Mouse (Mus musculus) urinary bladder, postnatal 4 days (tissue): ENCODE measurements around the gene Tmem229a.

Experiments used
- DNase-seq, 2 experiments: peaks; one replicate each; pipeline ENCODE4 v3.0.0; 2021 to 2022; ENCODE audit warnings: low spot score in 2 of 2

Gene Tmem229a

DNA sequence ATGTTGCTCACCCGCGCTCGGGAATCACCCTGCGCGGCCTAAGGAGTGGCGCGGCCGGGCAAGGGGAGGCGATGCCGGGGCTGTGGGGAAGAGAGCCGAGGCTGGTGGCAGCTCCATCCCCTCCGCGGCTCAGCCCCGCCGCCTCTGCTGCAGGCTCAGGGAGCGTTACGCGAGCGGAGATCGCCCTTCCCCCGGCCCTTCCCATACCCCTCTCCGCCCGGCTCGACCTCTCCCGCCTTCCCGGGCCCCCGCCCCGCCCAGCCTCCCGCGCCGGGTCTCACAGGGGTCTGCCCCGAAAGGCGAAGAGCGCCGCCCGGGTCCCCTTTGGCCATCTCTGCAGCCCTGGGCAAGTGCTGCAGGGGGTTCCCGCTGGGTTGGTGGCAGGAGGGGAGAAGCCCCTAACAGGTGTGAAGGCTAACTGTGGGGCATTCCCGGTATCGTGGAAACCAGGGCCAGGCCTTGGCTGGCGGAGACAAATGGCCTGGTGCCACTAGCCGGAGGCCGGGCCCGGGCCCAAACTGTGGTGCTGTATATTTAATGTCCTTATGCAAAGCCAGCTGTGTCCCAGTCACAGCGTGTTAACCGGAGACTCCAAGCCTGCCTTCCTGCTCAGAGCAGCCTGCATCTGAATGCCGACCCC lies at the start of gene Tmem229a:
Tmem229a (minus strand) TSS at position 352 of the 640 bp plus-strand sequence.
- peak; percentile 20 to 61 for DNase-seq

GRCm38 (mm10) chr6:24993754-24994153 lies 37.7 kb upstream of the Tmem229a start:
- DNase-seq, result no peak

GRCm38 (mm10) chr6:24989836-24990235 lies 33.7 kb upstream of the Tmem229a start:
- no peak for DNase-seq

DNA sequence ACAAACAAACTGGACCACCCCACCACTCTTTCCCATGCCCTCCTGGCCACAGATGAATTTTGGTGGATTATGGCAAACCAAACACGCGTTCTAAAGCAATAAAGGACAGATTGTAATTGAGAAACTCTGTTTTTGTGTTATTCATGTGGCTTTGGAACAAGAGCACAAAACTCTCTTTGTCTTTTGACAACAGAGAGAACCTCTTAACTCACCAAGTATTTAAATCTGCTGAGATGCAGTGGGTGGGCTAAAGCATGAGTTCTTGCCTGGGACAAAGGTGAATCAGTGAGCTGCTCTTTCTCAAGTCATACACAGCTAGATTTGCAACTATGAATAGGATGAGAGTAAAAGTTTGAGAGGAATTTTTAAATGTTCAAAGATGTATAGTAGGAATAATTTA lies 20.1 kb upstream of the Tmem229a start:
- DNase-seq, result no peak

- no peak for DNase-seq
Measured at GRCm38 (mm10) chr6:24968471-24969223, 12.6 kb upstream of the Tmem229a start.

DNA sequence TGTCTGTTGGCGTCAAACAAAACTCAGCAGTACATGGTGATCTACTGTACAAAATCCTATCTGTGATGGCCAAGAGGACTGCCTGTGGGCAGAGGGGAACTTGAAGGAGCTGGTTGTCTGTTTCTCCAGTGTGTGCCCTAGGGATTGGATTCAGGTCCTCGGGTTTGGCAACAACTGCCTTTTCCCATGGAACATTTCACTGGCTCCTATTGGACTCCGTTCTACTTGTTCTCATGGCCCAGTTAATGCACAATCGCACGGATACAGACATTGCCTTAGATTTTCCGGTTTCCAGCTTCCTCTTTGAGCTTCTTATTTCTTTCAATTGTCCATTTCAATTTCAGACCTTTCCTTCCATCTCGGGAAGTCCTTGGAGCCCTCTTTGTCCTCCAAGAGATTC lies 11.6 kb upstream of the Tmem229a start:
- no peak for DNase-seq

- DNase-seq, result no peak
Measured at GRCm38 (mm10) chr6:24966010-24966682, 10.0 kb upstream of the Tmem229a start.

DNA sequence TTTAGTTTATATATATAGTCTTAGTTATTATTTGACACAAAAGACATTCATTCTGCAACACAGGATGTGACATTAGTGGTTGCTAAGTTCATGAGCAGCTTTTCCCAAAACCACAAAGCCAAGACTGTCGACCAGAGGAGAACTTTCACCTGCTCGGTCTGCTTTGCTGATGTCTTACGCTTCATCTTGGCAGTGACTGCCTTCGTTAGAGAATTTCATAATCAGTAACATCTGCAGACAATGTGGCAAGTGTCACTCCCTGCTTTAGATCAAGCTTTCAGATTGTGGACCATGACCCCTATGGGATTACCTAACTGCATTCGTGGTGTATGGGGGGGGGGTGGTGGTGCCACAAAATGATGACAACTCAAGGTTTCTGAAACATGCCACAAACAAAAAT lies 7.7 kb upstream of the Tmem229a start:
- no peak for DNase-seq

- no peak for DNase-seq
Measured at GRCm38 (mm10) chr6:24956586-24956973, 483 bp upstream of the Tmem229a start.

DNA sequence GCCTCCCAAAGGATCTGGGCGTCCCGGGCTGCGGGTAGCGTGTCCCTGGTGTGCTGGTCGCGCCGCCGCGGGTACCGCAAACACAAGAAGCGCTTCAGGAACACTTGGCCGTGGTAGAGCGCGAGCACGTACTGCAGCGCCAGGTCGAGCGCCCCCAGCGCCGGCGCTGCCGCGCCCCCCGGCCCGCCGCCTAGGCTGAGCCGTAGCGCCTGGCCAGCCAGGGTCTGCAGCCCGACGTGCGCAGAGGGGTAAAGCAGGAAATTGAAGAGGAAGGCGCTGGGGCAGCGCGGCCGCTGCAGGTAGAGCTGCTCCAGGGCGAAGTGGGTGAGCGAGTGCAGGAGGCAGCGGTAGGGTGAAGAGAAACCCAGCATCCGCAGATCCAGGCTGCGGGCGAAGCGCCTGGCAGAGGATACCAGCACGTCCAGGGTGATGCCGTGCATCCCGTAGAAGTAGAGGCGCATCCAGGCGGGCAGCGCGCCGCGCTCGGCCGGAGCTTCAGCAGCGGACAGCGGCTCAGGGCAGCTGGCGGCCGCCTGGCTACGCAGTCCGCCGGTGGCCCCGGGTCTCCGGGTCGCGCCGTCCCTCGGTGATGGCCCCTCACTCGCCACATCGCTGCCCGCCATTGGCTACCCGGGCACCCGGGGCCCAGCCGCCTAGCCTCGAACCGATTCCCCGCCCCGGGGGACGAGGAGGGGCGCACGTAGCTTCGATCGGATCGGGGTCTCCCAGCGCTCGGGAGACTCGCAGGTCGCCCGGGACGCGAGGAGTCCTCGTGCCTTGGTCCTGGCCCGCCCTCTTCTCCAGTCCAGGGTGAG lies 759 bp downstream of the Tmem229a start:
- peak; percentile 24 to 60 for DNase-seq

DNA sequence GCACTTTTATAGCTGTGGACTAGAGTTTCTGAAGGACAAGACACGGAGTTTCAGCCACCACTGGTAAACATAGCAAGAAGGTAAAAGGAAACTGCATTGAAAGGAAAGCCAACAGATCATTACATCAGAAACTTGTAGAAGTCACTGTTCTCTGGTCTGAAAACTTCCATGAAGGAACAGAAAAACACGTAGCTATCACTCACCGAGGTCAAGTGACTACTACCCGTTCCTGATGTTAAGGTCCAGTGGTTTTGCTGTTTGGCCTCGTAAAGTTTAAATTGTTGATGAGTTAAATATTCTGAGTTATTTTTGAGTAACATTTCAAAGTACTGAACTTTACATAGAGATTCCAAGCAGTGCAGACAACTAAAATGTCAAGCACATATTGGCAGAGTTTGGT lies 2.0 kb downstream of the Tmem229a start:
- DNase-seq, result no peak

DNA sequence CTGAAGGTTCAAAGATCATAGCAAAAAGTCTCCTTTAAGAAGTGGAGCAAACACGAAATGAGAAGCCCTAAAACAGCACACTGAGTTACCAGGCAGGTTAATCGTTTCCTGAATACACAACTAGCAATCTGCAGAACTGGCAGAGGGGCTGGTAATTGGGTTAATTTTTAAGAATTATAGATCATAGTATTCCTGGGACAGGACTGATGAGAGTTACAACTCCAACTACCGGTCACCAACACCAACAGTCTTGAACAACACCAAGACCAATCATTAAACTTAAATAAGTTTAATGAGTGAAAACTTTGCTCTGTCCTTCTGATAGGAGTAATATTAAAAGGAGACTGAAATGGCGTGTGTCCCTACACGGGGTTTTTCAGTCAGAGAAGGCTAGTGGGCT lies 3.8 kb downstream of the Tmem229a start:
- DNase-seq, result no peak

GRCm38 (mm10) chr6:24950669-24951068 lies 5.4 kb downstream of the Tmem229a start:
- no peak for DNase-seq

DNA sequence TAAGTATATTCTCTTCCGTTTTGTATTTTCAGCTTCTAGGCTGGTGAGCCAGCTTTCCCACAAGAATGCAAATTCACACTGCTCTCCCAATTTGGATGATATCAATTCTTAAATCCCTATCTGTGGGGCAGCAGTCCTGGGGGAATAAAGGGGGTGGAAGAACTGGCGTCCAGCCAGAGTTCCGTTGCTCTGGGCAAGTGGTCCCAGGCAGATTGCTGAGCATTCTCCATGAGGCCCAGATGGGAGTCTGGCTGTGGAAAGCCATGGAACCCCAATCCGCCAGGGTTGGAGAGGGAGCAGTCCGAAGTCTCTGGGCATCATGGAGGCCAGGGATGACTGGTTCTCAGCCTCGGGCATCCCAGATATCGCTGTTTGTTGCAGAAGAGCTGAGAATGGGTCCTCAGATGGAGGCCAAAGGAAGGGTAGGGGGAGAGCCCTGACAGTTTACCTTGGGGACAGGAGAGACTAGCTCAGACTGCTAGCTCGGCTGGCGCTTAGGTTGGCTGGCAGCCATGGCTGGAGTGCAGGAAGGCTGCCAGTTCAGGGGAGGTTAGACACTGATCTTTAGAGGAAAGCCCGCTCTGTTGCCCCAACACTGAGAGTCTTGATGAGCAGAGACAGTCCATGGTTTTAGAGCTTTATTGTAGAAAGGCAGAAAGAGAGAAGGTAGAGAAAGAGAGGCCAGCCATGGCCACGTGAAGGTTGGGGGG lies 30.9 kb downstream of the Tmem229a start:
- DNase-seq, result no peak

GRCm38 (mm10) chr6:24913591-24913990 lies 42.5 kb downstream of the Tmem229a start:
- DNase-seq, result no peak

DNA sequence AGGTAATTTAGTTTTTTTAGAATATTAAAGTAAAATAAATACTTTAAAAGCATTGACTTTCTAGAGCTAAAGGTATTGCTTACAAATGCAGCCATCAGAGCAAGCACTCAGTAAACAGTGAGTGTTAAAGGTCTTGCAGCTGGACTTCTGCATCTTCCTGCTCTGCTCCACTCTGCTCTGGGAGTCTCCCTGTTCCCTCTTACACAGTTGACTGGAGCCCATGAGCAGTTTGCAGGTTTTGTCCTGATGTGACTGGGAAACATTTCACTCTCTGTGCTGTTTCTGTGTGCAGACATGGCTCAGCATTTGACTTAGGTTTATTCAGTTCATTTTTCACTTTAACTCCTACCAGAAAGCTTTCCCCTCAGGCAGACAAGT lies 45.4 kb downstream of the Tmem229a start:
- DNase-seq, result no peak

- DNase-seq, result no peak
Measured at GRCm38 (mm10) chr6:24910016-24910727, 45.9 kb downstream of the Tmem229a start.

GRCm38 (mm10) chr6:24907824-24908223 lies 48.3 kb downstream of the Tmem229a start:
- DNase-seq, result no peak

DNA sequence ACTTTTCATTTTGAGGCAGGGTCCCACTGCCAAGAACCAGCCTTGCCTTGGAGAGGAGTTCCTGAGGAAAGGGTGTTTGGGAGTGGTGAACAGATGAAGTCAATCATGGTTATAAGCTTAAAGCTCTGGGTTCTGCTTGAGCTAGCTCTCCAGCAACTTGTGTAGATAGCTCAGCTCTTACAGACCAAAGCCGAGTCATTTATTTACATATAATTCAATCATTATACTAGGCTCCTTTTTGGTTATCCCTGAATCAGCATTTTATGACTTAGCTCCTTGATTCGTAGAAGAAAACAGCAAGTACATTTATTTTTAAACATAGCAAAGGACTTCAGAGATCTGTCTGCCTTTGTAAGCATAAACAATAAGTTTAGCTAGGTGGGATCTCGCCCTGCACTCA lies 51.0 kb downstream of the Tmem229a start:
- DNase-seq, result no peak
